Mouse (Mus musculus): ENCODE results near the gene Rpp38.

The Rpp38 gene

DNA sequence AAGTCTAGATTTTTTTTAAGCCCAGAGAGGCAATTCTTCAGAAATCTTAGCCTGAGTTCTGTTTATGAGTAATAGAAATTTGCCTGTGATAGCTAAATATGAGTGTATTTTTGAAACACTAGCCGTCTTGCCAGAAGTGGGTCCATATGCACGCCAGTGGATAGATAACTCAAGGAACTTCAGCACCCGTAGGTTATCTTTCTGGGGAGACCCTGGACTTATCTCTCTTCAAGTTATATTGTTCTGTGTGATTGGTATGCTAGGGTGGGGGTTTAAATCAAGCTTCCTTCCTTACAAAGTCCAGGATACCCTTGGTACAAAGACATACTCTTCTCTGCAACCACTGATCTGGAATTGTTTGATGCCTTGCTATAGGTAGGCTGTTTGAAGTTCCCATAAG lies 46.7 kb downstream of the Rpp38 start:
- peak; percentile 28 for DNase-seq

DNA sequence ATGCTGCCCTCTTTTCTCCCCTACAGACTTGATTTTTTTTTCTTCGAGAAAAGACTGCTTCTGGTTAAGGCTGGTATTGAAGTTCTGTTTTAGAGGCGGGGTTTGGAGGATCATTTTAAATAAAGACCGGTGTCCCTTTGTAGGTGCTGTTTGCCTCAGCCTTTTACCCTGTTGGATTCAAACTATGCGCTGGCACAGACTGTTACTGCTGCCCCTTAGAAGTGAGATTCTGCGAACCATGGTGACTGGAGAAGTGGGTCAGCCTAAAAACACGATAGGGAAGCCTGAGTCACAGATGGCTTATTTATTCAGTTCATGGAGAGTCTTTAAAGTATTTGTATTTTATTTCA lies 47.3 kb downstream of the Rpp38 start:
- peak; percentile 90 for DNase-seq

DNA sequence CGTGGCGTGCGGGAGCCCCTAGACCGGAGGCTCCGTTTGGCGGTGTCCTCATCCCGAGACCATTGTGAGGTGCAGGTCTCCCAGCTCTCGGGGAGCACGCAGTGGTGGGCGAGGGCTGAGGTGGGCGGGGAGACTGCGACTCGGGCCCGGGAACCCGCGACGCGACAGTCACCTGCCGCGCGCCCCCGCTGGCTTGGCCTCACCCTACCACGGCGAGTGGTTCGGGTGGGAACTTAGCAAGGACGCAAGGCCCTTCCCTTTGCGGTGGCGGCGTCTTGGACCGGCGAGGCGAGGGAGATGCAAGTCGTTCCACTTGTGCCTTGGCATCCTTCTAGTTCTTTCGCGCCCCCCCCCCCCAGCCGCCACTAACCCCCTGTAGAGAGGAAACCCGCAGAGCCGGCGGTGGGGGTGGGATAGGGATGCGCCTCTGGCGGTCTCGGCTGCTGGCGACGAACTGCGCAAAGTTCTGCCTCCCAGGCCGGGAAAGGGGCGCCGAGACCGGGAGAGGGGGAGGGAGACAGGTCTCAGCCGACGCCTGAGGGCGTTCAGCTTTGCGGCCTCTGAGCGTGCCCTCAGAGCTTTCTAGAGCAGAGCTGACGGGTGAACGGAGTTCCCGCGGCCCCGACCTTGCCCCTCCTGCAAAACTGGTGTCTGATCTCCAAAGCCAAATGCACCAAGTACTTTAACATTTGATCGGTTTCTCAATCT lies 47.8 kb downstream of the Rpp38 start:
- DNase-seq, result no peak

DNA sequence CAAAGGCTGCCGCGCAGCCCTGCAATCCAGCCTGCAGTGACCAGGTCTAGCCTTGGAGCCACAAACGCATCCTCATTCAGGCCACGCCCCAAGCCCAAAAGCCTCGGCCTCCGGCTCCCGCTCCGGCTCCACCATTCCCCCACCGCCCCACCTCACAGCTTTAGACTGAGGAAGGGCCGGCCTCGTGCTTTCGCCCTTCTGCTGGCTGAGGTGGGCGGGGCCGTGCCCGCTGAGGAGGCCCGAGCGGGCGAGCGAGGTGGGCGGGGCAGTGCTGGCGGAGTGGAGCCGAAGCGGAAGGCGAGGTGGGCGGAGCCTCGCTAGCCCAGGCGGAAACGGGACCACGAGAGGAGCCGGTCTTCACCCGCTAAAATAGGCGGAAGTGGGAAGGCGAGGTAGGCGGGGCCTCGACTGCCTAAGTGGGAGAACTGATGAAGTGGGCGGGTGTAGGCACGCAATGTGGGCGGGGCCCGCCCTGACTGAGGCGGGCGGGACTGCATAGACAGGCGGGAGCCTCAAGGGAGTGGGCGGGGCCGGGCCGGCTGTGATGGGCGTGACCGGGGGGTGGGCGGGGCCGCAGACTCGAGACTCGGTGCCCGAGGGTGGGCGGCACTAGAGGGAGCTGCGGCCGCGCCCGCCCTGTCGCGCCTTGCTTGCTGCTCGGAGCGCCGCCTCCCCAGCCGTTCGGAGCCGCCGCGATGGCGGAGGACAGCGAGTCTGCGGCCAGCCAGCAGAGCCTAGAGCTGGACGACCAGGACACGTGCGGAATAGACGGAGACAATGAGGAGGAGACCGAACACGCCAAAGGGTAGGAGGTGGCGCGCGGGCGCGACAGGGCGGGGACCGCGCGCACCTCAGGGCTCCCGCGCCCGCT lies 48.6 kb downstream of the Rpp38 start, which contains the start of gene Nmt2:
Gene Nmt2 (plus strand): TSS at position 611 of the 871 bp plus-strand sequence.
- peak; percentile 100 for DNase-seq

DNA sequence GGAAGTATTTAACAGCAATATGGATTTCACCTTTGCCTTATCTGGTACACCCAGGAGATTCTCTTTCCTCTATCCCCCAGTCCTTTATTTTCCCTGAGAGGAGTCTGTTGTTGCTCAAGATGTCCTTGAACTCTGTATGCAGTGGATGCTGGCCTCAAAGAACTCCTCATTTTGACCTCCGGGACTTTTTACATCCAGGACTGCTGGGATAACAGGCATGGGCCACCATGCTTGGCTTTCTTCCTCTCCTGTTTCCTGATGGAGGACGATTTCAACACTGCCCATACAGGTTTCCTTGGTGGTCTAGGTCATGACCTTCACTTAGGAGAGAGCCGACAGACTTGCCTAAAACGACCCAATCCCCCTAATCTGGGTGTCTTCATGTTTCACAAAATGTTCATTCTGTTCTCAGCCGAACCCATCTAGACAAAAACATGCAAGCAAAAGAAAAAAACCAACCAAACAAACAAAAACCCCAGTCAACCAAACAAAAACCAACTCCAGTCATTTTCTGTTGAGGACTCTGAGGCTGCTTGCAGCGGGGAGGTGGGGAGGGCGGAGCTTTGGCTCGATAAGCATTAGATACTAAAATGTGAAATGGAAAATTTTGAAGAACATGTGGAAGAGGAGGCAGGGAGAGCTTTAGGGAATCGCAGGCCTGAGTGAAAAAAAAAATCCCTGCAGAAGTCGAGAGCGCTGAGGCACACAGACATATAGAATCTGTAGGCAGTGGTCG lies 49.4 kb downstream of the Rpp38 start:
- DNase-seq, result peak; percentile 88

DNA sequence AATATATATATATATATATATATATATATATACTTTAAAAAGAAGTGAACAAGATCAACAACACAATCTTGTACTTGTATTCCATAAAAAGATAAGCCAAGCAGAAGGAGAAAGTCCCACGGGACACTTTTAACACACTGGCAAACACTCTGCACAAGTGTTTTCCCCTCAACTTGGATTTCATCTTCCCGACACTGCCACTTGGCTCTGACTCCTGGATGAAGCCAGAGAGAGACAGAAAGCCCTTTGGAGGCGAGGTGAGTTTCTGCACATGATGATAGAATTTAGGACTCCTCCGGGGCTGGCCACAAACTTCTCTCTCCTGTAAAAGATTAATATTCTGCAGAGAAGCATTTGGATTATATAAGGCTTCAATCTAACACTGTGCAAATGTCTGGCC lies 51.1 kb downstream of the Rpp38 start:
- DNase-seq, result peak; percentile 72

Data from heart, adult 11 months (tissue).